Mouse (Mus musculus) cerebellum, postnatal 25 days (tissue): ENCODE data around the gene Syce1l.

Experiments used
- DNase-seq, 2 experiments: peaks; one replicate each; pipeline ENCODE4 v3.0.0; 2021; ENCODE audit warnings: mixed read lengths in 2 of 2

Syce1l gene

GRCm38 (mm10) chr8:113674611-113675010 is 31.6 kb downstream of the Syce1l start:
- no peak for DNase-seq

- DNase-seq: no peak
These were observed 32.3 kb downstream of the Syce1l start for GRCm38 (mm10) chr8:113675281-113675680.

GRCm38 (mm10) chr8:113676811-113677210 is 33.8 kb downstream of the Syce1l start:
- DNase-seq: no peak

- no peak for DNase-seq
These were observed 36.3 kb downstream of the Syce1l start for GRCm38 (mm10) chr8:113679361-113679760.

- peak; percentile 40 to 69 for DNase-seq
These were observed 45.0 kb downstream of the Syce1l start for GRCm38 (mm10) chr8:113687889-113688542.

GRCm38 (mm10) chr8:113688543-113688915 is 45.5 kb downstream of the Syce1l start:
- no peak for DNase-seq

GRCm38 (mm10) chr8:113691622-113692343 is 48.8 kb downstream of the Syce1l start:
- peak; percentile 38 to 68 for DNase-seq

- no peak for DNase-seq
These were observed 62.0 kb downstream of the Syce1l start for GRCm38 (mm10) chr8:113704968-113705367.
